Mouse (Mus musculus): ENCODE data around the gene Me3. TPM values are rescaled to one million over a fixed set of nuclear protein-coding genes. Genes with fewer than 3 reads are reported as not detected.

Gene Me3
- total RNA-seq, 1 experiment from 2014 or later, result 36.0 TPM

GRCm38 (mm10) chr7:89666361-89666760 is 34.2 kb downstream of the Me3 start:
- no peak for DNase-seq

DNA sequence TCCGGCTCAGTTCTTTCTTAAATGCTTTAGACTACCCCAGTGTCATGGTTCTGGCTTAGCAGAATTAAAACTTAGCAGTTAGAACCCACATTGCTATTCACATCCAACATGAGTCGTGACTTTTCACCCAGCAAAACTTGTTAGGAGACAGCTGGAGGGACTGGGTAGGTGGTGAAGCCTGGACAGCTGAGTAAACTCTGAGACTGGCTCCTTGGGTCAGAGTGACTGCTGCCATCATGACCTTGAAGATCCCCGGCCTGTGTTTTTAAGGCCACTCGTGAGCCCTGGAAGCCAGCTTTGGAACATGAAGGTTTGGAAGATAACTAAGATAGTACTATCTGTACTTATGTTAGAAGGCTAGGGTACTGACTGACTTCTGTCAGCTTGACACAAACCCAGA is 35.4 kb downstream of the Me3 start:
- DNase-seq, result no peak

DNA sequence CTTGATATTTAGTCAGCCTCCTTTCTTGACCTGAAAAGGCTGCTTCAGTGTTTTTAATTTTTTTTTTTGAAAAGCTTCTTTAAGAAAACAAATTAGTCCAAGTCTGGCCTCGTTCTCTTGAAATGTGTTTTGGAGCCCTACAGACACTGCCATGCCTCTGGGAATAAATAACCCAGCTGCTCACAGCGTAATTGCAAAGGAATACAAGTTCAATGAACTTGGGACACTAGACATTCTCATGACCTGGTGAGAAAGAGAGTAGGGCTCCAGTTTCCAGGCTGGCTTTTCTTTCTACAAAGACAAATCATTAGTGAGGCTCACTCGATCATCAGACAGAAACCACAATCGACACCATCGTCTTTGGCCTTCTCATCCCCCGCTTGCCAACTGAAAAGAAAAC is 37.3 kb downstream of the Me3 start:
- no peak for DNase-seq

DNA sequence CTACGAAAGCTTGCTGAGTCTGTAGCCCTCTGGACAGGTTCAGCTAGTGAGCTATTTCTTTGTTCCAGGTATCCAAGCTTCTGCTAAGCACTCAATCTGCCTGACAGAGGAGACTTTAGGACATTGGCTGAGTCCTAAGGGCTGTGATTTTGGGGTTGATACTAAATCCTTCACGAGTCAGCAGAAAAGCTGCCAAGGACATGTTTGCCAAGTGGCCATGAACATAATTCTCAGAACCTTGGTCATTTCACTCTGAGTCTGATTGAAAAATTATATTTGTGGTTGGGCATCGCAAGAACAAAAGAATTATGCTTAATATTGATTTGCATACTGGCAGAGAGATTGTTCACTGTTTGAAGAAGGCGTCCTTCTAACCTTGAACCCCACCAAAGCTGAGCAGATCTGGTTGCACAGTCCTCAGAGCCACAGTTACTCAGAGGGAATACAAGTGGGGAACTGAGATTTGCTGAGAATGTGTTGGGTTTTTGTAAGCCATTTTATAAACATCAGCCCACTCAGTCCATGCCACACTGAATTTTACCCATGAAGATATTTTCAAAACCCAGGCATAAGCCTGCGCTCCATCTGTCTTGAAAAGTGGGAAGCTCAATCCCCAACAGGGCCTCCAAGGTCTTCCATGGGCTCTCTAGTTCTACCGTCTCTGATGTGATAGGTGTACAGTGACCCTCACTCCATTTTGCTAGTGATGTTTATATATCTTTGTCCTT is 39.1 kb downstream of the Me3 start:
- DNase-seq, result peak; percentile 36

- DNase-seq, result no peak
These were observed 44.0 kb downstream of the Me3 start for GRCm38 (mm10) chr7:89676176-89676575.

DNA sequence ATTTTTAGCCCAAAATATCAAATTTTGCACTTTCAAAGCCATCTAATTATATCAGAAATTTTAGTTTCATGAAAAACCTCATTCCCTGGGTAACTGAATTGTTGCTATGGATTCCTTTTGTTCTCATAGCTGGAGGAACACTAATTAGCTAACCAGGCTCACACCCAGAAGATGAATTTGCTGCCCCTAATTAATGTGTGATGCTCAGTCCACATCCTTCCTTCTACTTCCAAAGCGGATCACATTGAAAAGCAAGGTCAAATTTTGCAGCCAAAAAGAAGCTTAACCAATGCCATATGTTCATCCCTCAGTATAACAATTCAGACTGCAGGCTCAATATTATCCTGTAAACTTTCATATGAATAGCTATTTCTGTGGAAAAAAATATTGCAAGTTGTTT is 45.7 kb downstream of the Me3 start:
- no peak for DNase-seq

DNA sequence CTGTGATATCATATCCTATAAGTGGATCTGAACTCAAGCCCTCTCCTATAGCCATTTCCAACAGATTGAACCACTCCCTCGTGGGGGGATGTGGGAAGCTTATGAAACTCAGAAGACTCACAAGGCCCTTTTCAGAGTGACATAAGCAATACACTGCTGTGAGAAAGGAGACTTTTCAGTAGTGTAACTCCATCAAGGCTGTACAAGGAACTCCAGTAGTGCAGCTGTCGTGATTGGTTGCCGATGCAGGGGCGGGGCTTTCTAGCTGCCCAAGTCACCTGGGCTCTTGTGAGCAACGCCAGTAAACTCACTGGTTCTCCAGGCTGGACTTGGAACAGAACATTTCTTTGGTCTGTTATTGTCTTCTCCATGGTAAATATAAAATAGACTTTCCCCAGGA is 46.5 kb downstream of the Me3 start:
- no peak for DNase-seq

GRCm38 (mm10) chr7:89679139-89679538 is 46.9 kb downstream of the Me3 start:
- no peak for DNase-seq

DNA sequence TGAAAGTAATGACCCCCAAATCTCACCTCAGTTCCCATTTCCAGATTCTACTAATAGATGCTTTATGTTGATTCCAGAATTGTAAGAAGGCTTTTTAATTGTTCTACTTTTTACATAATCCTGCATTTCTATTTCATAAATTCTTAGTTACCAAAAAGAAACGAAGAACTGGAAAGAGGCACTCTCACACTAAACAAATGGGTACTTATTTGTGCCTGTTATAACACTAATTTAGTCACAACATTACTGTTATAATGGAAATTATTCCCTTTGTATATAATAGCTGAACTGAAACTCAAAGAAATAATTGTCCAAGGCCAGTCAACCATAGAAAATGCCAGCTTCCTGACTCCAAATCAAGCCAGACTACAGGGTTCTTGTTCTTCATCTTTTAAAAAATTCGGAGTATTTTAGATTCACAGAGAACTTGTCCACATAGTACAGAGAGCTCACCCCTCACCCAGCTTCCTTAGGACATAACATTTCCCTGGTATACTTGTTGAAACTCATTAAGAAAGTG is 47.5 kb downstream of the Me3 start:
- DNase-seq, result no peak

- DNase-seq, result no peak
These were observed 48.7 kb downstream of the Me3 start for GRCm38 (mm10) chr7:89680891-89681290.

DNA sequence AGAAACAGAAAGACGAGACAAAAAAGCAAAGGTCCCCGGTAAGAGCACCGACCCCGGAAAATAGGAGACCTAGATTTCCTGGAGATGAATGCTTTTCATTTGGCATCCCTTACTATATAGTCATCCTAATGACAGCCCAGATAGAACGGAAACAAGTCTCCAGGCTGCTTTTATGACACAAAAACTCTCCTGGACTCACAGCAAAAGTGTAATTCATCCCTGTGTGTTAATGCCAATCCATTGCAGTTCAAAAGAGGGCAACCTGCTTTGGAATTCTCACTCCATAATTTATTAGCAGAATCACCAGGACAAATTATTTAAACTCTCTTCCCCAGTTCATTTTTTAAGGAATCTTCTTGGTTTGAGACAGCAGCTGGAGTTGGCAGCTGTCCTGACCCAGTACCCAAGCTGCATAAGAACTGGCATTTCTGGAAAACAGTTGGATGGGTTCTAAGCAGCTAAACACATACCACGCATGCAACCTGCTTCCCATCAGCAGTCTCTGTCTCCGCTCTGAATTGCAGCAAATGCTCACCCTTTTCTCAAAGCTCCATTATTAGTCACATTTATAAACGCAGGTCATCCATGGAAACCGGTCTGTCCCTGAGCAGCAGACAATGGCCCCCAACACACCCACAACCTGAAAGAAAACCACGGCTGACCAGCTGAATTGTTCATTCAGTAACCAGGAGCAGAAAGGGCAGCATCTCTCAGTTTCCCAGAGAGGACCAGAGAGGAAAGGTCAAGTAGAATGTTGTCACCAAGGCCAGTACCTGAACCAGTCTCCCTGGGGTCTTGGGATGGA is 49.7 kb downstream of the Me3 start:
- DNase-seq, result no peak

GRCm38 (mm10) chr7:89698186-89698585 is 66.0 kb downstream of the Me3 start:
- DNase-seq, result peak; percentile 21

DNA sequence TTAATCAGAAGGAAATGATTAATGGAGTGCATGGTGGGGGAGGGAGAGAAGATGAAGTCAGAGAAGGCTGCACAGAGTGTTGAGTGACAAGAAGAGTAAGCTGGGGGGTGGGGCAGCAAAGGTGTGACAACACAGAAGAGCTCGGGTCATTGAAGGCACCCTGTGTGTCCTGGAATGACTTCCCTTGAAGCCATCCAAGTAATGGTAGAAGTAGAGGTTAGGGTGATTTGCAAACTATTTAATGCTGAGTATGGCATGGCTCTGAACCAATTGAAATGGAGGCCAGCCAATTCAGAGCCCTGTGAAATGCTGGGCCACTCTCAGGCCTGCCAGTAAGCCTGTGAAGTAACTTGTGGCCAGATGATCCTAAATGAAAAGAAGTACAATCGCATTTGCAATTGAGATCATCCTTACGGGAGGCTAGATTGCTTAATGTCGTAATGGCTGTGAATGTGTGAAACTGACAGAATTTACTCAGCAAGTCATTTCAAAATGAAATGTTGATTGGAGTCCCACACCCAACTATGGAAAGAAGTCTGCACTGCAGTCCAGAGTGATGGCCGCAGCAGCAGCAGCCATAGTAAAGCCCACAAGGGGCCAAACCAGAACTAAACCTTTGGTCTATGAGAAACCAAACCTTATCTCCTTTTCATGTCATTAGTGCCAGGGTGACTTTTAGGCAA is 67.6 kb downstream of the Me3 start:
- DNase-seq, result peak; percentile 60

- no peak for DNase-seq
These were observed 68.3 kb downstream of the Me3 start for GRCm38 (mm10) chr7:89700511-89700910.

DNA sequence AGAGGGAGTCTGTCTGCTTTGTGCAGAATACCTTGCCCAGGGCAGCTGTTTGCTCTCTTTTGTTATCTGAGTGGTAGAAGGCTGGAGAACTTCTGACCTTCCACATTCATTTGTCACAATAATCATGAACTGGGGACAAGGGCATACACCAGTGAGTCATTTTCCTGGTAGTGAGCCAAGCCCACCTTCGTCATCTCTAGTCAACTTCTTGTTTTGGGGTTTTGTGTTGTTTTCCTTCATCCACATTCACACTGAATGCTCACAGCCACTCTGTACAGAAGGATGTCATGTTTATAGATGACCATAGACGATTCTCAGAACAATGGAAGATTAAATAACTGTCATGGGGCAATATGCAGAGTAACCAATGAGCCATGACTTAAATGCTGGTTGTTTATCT is 78.6 kb downstream of the Me3 start:
- DNase-seq, result peak; percentile 73

- DNase-seq, result no peak
These were observed 80.9 kb downstream of the Me3 start for GRCm38 (mm10) chr7:89713059-89713458.

GRCm38 (mm10) chr7:89716226-89716625 is 84.0 kb downstream of the Me3 start:
- DNase-seq, result no peak

DNA sequence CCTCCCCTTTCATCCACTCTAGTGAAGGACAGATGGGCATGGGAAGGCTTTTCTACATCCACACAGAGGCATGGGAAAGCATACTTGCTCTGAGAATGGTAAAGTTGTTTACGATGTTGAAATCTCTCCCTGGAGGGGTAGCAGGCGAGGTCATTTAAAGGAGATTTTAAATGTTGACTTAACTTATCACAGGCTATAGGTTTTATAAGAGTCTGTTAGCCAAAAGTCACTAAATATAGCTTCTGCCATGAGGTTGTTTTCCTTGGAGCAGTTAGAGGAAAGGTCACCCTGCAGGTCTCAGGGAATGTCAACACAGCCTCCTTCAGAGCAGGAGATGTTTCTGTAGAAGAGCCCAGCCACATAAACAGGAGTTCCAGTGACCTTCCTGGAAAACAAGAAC is 85.3 kb downstream of the Me3 start:
- no peak for DNase-seq

GRCm38 (mm10) chr7:89718264-89718663 is 86.1 kb downstream of the Me3 start:
- DNase-seq, result no peak

DNA sequence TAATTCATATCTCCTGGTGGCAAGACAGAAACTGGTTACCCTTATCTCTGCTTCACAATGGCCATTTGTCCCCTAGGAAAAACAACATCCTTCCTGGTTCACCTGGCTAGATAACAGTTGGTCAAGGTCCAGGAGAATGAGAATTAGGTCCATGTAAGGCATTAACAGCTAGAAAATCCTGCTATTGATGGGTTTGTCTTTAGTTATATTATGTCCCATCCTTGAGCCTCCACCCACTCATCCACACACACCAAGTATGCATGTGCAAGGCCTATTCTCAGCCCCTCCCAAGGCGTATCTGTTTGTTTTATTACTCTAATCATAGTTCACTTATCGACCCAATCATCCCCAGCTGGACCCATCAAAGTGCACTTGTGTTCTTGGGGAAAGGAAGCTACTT is 88.1 kb downstream of the Me3 start:
- no peak for DNase-seq

GRCm38 (mm10) chr7:89726712-89727111 is 94.5 kb downstream of the Me3 start:
- no peak for DNase-seq

GRCm38 (mm10) chr7:89727615-89728014 is 95.4 kb downstream of the Me3 start:
- DNase-seq, result no peak

DNA sequence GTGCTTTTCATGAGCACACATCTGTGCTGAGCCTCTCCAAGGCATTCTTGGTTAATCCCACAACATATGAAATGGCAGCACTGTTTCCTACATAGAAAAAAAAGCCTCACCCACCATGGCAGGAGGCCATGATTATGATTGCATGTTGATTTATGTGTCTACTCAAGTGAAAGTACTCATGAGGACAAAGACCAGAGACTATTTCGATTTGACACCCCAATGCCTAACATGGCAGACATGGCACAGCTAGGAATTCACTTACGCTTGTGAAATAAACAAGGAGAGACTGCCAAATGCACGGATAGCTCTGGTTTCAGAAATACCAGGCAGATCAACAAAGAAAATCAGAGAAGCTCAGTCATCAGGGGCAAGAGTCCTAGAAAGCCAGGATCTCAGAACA is 96.2 kb downstream of the Me3 start:
- DNase-seq, result no peak
